Mouse (Mus musculus) heart, postnatal 0 days (tissue): ENCODE results near the gene Ntf5.

ENCODE experiments used
- CTCF ChIP-seq: IDR thresholded peaks from 2 replicates; pipeline ENCODE4 v1.5.1; 2016; ENCODE audit warnings: antibody characterized with exemption, control low read depth, low read depth
- EP300 ChIP-seq: IDR thresholded peaks from 2 replicates; pipeline ENCODE4 v1.6.1; 2016; ENCODE audit warnings: antibody characterized with exemption, low read depth

- TF ChIP-seq CTCF (no peak), EP300 (no peak)
These were observed 44.3 kb upstream of the Ntf5 start for GRCm38 (mm10) chr7:45369022-45369745.
